Mouse (Mus musculus) heart, postnatal 10 days (tissue): Measurements from ENCODE around the gene Prrc2b. TPM values are rescaled to one million over a fixed set of nuclear protein-coding genes. Genes with fewer than 3 reads are reported as not detected.

Experiments used
- DNase-seq, 2 experiments: peaks; one replicate each; pipeline ENCODE4 v3.0.0; 2021
- intact Hi-C: fragments of 180-260 bp; cut with DNase I; formaldehyde crosslinking; loops from one replicate; pipeline ENCODE4 v1.15.1; 2025
- total RNA-seq, 2 experiments: library from RNA; stranded (reverse); gene quantifications; 2 replicates each; pipeline ENCODE4 v1.2.3; 2021

The Prrc2b gene
- 100 to 1,000 TPM; 118 to 134 TPM for total RNA-seq

- intact Hi-C loops, result loop anchor here (5.0 kb wide), 1 partner anchor 86 kb away; the partner anchor contains the start of gene Pomt1
Observed at GRCm38 (mm10) chr2:32150924-32151659, at the start of gene Prrc2b. TSS of gene Prrc2b (plus strand) at chr2:32151082.

GRCm38 (mm10) chr2:32102944-32103343, 47.9 kb upstream of the Prrc2b start:
- intact Hi-C loops, result no loop called here
- no peak for DNase-seq

More at GRCm38 (mm10) chr2:32150924-32151659, at the start of gene Prrc2b:
- DNase-seq, result peak; percentile 76

- no peak for DNase-seq
- intact Hi-C loops, result no loop called here
Observed at GRCm38 (mm10) chr2:32103557-32103956, 47.3 kb upstream of the Prrc2b start.

- intact Hi-C loops, result no loop called here
- DNase-seq, result no peak
Observed at GRCm38 (mm10) chr2:32104122-32104521, 46.8 kb upstream of the Prrc2b start.

- peak; percentile 54 to 64 for DNase-seq
Observed at GRCm38 (mm10) chr2:32105117-32105913, 45.6 kb upstream of the Prrc2b start.

GRCm38 (mm10) chr2:32105930-32106329, 45.0 kb upstream of the Prrc2b start:
- no peak for DNase-seq
- intact Hi-C loops, result no loop called here

More at GRCm38 (mm10) chr2:32105117-32105913, 45.6 kb upstream of the Prrc2b start:
- intact Hi-C loops, result no loop called here

- DNase-seq, result no peak
- intact Hi-C loops, result no loop called here
Observed at GRCm38 (mm10) chr2:32111268-32111667, 39.6 kb upstream of the Prrc2b start.

- DNase-seq, result no peak
- intact Hi-C loops, result no loop called here
Observed at GRCm38 (mm10) chr2:32112548-32112947, 38.3 kb upstream of the Prrc2b start.

GRCm38 (mm10) chr2:32115851-32116268, 35.0 kb upstream of the Prrc2b start:
- intact Hi-C loops, result no loop called here
- DNase-seq, result no peak

- intact Hi-C loops, result no loop called here
- peak; percentile 65 to 67 for DNase-seq
Observed at GRCm38 (mm10) chr2:32119802-32120750, 30.8 kb upstream of the Prrc2b start.

- peak in 1 of 2 experiments; percentile 52 for DNase-seq
Observed at GRCm38 (mm10) chr2:32121150-32121549, 29.7 kb upstream of the Prrc2b start.

GRCm38 (mm10) chr2:32121785-32122184, 29.1 kb upstream of the Prrc2b start:
- intact Hi-C loops, result no loop called here
- DNase-seq, result no peak

More at GRCm38 (mm10) chr2:32121150-32121549, 29.7 kb upstream of the Prrc2b start:
- intact Hi-C loops, result no loop called here

- DNase-seq, result peak; percentile 66 to 67
- intact Hi-C loops, result no loop called here
Observed at GRCm38 (mm10) chr2:32127653-32128535, 23.0 kb upstream of the Prrc2b start.

- no peak for DNase-seq
- intact Hi-C loops, result no loop called here
Observed at GRCm38 (mm10) chr2:32128536-32128841, 22.4 kb upstream of the Prrc2b start.

- peak; percentile 88 to 91 for DNase-seq
- intact Hi-C loops, result loop anchor here (2.0 to 10.0 kb wide), 5 partner anchors 47 to 445 kb away; partner anchors contain the start of genes Abl1, Golga2 and Swi5
Observed at GRCm38 (mm10) chr2:32129383-32130074, 21.4 kb upstream of the Prrc2b start.

GRCm38 (mm10) chr2:32130435-32130834, 20.4 kb upstream of the Prrc2b start:
- intact Hi-C loops, result loop anchor here (2.0 to 10.0 kb wide), 5 partner anchors 48 to 446 kb away; partner anchors contain the start of genes Abl1, Golga2 and Swi5
- peak; percentile 78 to 79 for DNase-seq

GRCm38 (mm10) chr2:32131205-32131834, 19.6 kb upstream of the Prrc2b start:
- intact Hi-C loops, result loop anchor here (2.0 to 10.0 kb wide), 5 partner anchors 49 to 447 kb away; partner anchors contain the start of genes Abl1, Golga2 and Swi5
- no peak for DNase-seq
